Comparison of ENCODE assay signal across 21 mouse cellular contexts in the genomic region with DNA sequence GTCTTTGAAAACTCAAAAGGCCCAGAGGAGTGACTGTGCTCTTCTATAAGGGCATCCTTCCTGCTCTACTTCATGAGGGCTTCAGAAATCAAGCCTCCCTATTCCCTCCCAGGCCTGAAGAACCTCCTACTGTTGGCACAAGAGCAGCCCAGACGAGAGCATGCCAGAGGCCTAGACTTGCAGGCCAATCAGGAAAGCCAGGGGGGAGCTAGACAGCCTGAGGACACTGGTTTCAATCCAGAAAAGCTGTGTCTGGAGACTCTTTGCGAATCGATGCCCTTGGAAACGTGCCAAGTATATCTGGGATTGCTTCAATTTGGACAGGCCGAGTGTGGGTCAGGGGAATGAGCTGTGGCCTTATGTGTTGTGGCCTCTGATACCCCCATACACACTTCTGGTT. TPM values are rescaled to one million over a fixed set of nuclear protein-coding genes. Genes with fewer than 3 reads are reported as not detected.
"Had no signal": no experiment of that assay in that cellular context is flagged by ENCODE, and none has a peak within 500 bp of the region (broad histone marks: within the 10 kb centered on the region; RNA-seq: fewer than 3 reads in every experiment).

No protein-coding gene starts in this region.

- ATAC-seq: intestine, embryonic 16.5 days had no signal

- H3K4me2 ChIP-seq: limb, embryonic 13.5 days; liver, embryonic 13.5 days; neural tube, embryonic 15.5 days had no signal

- H3K9me3 ChIP-seq: limb, embryonic 13.5 days; liver, embryonic 13.5 days; midbrain, embryonic 10.5 days; neural tube, embryonic 15.5 days had no signal

- DNase-seq: kidney, adult 8-10 months; kidney, postnatal 36 days; layer of hippocampus, adult 9-11 months; layer of hippocampus, postnatal 36 days; liver, embryonic 13.5 days; lung, adult 2 months; lung, postnatal 4 days; midbrain, embryonic 14.5 days; thymus, postnatal 14 days had no signal

- H3K4me1 ChIP-seq: limb, embryonic 13.5 days; neural tube, embryonic 15.5 days had no signal

- H3K4me3 ChIP-seq: limb, embryonic 13.5 days; liver, embryonic 13.5 days; midbrain, embryonic 10.5 days; myocyte; neural tube, embryonic 15.5 days had no signal

- H3K9ac ChIP-seq: limb, embryonic 13.5 days; liver, embryonic 13.5 days; neural tube, embryonic 15.5 days had no signal

- H3K36me3 ChIP-seq: limb, embryonic 13.5 days; liver, embryonic 13.5 days; midbrain, embryonic 10.5 days; neural tube, embryonic 15.5 days had no signal

- H3K27ac ChIP-seq: kidney, postnatal 0 days; limb, embryonic 13.5 days; liver, embryonic 13.5 days; midbrain, embryonic 10.5 days; neural tube, embryonic 15.5 days; stomach, postnatal 0 days had no signal

- H3K27me3 ChIP-seq: liver, embryonic 13.5 days had no signal

RNA-seq across cellular contexts. Expression of a gene that starts 2.8 kb away (rescaled TPM):
- total RNA-seq: layer of hippocampus, adult 18-20 months; layer of hippocampus, postnatal 36 days; left cerebral cortex, adult 8-10 months; left cerebral cortex, postnatal 36 days; megakaryocyte, adult 5-6 weeks had no signal
- polyA plus RNA-seq: intestine, embryonic 16.5 days; kidney, postnatal 0 days; liver, embryonic 13.5 days; midbrain, embryonic 14.5 days; neural tube, embryonic 11.5 days; stomach, postnatal 0 days had no signal

RNA-seq across cellular contexts. Expression of a gene that starts 21.2 kb away (rescaled TPM):
- total RNA-seq: megakaryocyte, adult 5-6 weeks had no signal
